Mouse (Mus musculus) heart, postnatal 0 days (tissue): ENCODE measurements around the gene Olfr801. TPM values are rescaled to one million over a fixed set of nuclear protein-coding genes. Genes with fewer than 3 reads are reported as not detected.

ENCODE experiments used
- ATAC-seq: fragments of 200-750 bp; cut with Nextera tagmentation; 2 replicates; pipeline ENCODE4 v1.8.0; 2017; ENCODE audit warnings: low read depth, moderate number of reproducible peaks, moderate library complexity; ENCODE audit not compliant: insufficient read depth
- DNase-seq: peaks from one replicate; pipeline ENCODE4 v3.0.0-alpha.2; 2016; ENCODE audit warnings: low spot score
- H3K27ac ChIP-seq: fragments of 300-500 bp; sonication (generic); 2 replicates; pipeline ENCODE4 v1.5.1; 2014; ENCODE audit warnings: low read depth, mild to moderate bottlenecking
- H3K27me3 ChIP-seq: fragments of 300-500 bp; sonication (generic); 2 replicates; pipeline ENCODE4 v1.6.1; 2014; ENCODE audit warnings: low read length, mixed read lengths; ENCODE audit not compliant: control insufficient read depth, insufficient read depth
- H3K36me3 ChIP-seq: fragments of 300-500 bp; sonication (generic); replicated peaks from 2 replicates; pipeline ENCODE4 v1.6.1; 2014; ENCODE audit warnings: low read length, mixed read lengths; ENCODE audit not compliant: control insufficient read depth, insufficient read depth
- H3K4me1 ChIP-seq: fragments of 300-500 bp; sonication (generic); 2 replicates; pipeline ENCODE4 v1.6.1; 2014; ENCODE audit warnings: antibody characterized with exemption; ENCODE audit not compliant: control insufficient read depth, insufficient read depth
- H3K4me2 ChIP-seq: fragments of 300-500 bp; sonication (generic); 2 replicates; pipeline ENCODE4 v1.6.1; 2014; ENCODE audit warnings: low read depth, mild to moderate bottlenecking, low read length, moderate library complexity
- H3K4me3 ChIP-seq: fragments of 300-500 bp; sonication (generic); 2 replicates; pipeline ENCODE4 v1.5.1; 2014; ENCODE audit warnings: low read depth, low read length
- H3K9ac ChIP-seq: fragments of 300-500 bp; sonication (generic); replicated peaks from 2 replicates; pipeline ENCODE4 v1.6.1; 2014; ENCODE audit warnings: low read depth, low read length, mixed read lengths
- H3K9me3 ChIP-seq: fragments of 300-500 bp; sonication (generic); replicated peaks from 2 replicates; pipeline ENCODE4 v1.6.1; 2016; ENCODE audit warnings: low read length; ENCODE audit not compliant: control insufficient read depth
- CTCF ChIP-seq: IDR thresholded peaks from 2 replicates; pipeline ENCODE4 v1.5.1; 2016; ENCODE audit warnings: antibody characterized with exemption, control low read depth, low read depth
- EP300 ChIP-seq: IDR thresholded peaks from 2 replicates; pipeline ENCODE4 v1.6.1; 2016; ENCODE audit warnings: antibody characterized with exemption, low read depth
- WGBS: fragments of 180-500 bp; shearing (Covaris S2); extraction: QIAGEN DNeasy Blood & Tissue Kit; methylation state at CpG from one replicate; pipeline ENCODE4 v1.1.7; 2014; 5-methylcytosine and 5-hydroxymethylcytosine counted together
- polyA plus RNA-seq: library from polyadenylated mRNA; unstranded; fragments of >200 nt; fragmentation: Nextera tagmentation; extraction: Ambion mirVana; gene quantifications from 2 replicates; pipeline ENCODE4 v1.2.1, GENCODE M21; 2015
- total RNA-seq: library from RNA; depleted of rRNA; stranded (reverse); fragments of >200 nt; gene quantifications from 2 replicates; pipeline ENCODE4 v1.2.3, GENCODE M21; 2014; ENCODE audit warnings: low replicate concordance; rRNA removed

Olfr801 gene
- total and polyA plus RNA-seq, 2 experiments from 2014 or later = not detected

DNA sequence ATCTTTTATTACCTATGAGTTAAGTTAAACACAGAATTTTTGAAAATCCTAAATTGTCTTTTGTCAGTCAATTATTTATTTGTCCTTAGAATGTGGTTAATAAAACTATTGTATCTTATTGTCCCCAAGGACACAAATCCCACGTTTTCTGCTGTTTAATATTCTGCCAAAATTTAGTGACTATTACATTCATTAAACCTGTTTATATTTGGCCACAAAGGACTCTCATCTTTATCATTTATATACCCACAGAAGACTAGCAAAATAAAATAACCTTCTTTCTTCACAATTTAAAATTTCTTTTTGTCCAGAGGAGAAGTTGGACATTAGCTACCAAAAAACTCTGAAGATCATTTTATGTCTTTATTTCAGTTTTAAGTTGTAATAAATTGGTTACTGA lies 36.5 kb downstream of the Olfr801 start, which contains the start of gene Olfr799:
Gene Olfr799, plus strand, starts transcription at position 301 of the 400 bp plus-strand sequence.
- Histone ChIP-seq H3K4me3 (no peak within 1 kb of the TSS), H3K27me3 (no peaks in the 10 kb centered on the region), H3K27ac (no peak within 1 kb of the TSS), H3K36me3 (no peaks in the 10 kb centered on the region), H3K9me3 (no peaks in the 10 kb centered on the region), H3K9ac (no peak within 1 kb of the TSS), H3K4me2 (no peak within 1 kb of the TSS), H3K4me1 (no peaks in the 10 kb centered on the region)
- TF ChIP-seq EP300 = no peak
- no peak for TF ChIP-seq CTCF
- no peak for ATAC-seq
- 17% methylated on average over 1 of the region's 1 CpGs for WGBS
- no peak for DNase-seq

DNA sequence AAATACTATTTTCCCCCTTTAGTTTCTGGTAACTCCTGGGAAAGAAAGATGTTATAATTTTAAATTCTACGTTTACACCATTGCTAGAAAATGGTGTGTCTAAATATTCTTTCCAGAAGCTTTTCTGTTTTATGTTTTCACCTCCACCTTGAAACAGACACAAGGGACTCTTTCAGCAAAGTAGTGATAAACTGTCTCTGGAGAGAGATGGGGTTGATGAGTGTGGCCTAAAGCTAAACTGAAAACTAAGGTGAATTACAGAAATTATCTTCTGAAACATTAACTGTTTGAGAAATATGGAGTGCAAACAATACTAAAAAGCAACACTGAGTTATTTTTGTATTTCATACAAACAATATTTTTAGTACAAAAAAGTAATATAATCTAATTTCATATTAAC lies 45.8 kb downstream of the Olfr801 start, which contains the start of gene Olfr798:
Gene Olfr798, minus strand, starts transcription at position 101 of the 400 bp plus-strand sequence.
- Histone ChIP-seq H3K27me3 (no peaks in the 10 kb centered on the region), H3K27ac (no peak within 1 kb of the TSS), H3K9ac (no peak within 1 kb of the TSS), H3K4me2 (no peak within 1 kb of the TSS), H3K9me3 (no peaks in the 10 kb centered on the region), H3K36me3 (no peaks in the 10 kb centered on the region), H3K4me3 (no peak within 1 kb of the TSS), H3K4me1 (no peaks in the 10 kb centered on the region)
- TF ChIP-seq EP300 = no peak
- TF ChIP-seq CTCF = no peak
- no peak for DNase-seq
- no peak for ATAC-seq
- 72% methylated on average over 1 of the region's 1 CpGs for WGBS

DNA sequence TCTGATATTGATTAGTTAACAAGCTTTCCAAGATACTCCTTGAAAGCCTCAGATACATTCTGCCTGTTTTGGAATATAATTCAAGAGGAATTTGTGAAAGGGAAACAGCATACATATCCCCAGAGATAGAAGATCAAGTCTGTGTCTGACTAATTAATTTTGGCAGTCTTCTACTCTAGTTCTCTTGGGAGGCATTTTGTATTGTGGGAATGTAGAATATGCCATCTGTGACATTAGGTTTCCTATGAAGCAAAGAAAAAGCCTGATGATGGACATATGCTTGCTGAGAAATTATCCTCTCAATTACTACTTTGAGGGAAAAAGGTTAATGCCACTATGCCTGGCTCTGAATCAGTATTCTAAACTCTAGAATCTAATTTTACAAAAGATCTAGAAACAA lies 50.4 kb downstream of the Olfr801 start:
- Histone ChIP-seq H3K9ac (no peak overlapping the region), H3K36me3 (no peaks in the 10 kb centered on the region), H3K4me2 (no peak overlapping the region), H3K27me3 (no peaks in the 10 kb centered on the region), H3K9me3 (no peaks in the 10 kb centered on the region), H3K4me1 (no peaks in the 10 kb centered on the region), H3K27ac (no peak overlapping the region), H3K4me3 (no peak overlapping the region)
- DNase-seq (no peak), ATAC-seq (no peak)
- TF ChIP-seq CTCF (no peak), EP300 (no peak)

DNA sequence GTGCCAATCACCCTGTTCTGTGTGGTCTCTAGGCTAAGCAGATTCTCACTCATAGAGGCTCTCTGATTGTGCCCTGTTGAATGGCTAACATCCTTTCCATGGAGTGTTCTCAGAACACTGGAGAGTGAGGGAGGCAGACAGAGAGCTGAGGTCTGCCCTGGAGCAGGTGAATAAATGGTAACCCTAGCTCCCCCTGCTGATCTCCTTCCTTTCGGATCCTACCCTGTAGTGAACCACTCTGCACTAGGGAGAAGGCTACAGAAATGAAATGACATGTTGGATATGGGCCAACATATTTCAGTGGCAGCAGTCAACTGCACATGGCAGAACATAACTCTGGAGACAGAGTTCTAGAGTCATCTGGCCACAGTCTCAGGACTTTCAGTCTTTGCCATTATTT lies 51.9 kb downstream of the Olfr801 start:
- WGBS = 13% methylated on average over 1 of the region's 1 CpGs
- no peak for TF ChIP-seq EP300
- no peak for TF ChIP-seq CTCF
- no peaks in the 10 kb centered on the region for H3K9me3 ChIP-seq

More for the DNA sequence above, 51.9 kb downstream of the Olfr801 start:
- H3K27ac ChIP-seq = no peak overlapping the region
- H3K4me3 ChIP-seq = no peak overlapping the region
- H3K36me3 ChIP-seq = no peaks in the 10 kb centered on the region
- ATAC-seq (peak; percentile 66), DNase-seq (no peak)
- no peaks in the 10 kb centered on the region for H3K4me1 ChIP-seq
- H3K9ac ChIP-seq = no peak overlapping the region
- no peaks in the 10 kb centered on the region for H3K27me3 ChIP-seq
- H3K4me2 ChIP-seq = no peak overlapping the region

Other genes starting within 250 kb of the Olfr801 start
- not detected in 2 replicates for gene Olfr786, start 246.6 kb downstream of the Olfr801 start, total RNA-seq
- not detected in 2 replicates for gene Olfr786, start 246.6 kb downstream of the Olfr801 start, polyA plus RNA-seq
- not detected in 2 replicates for gene Olfr787, start 212.0 kb downstream of the Olfr801 start, total RNA-seq
- gene Olfr787, start 212.0 kb downstream of the Olfr801 start, polyA plus RNA-seq = not detected in 2 replicates
- not detected in 2 replicates for gene Olfr788, start 202.9 kb downstream of the Olfr801 start, total RNA-seq
- not detected in 2 replicates for gene Olfr788, start 202.9 kb downstream of the Olfr801 start, polyA plus RNA-seq
- not detected in 2 replicates for gene Olfr789, start 189.1 kb downstream of the Olfr801 start, total RNA-seq
- not detected in 2 replicates for gene Olfr789, start 189.1 kb downstream of the Olfr801 start, polyA plus RNA-seq
- gene Olfr790, start 175.4 kb downstream of the Olfr801 start, total RNA-seq = not detected in 2 replicates
- gene Olfr790, start 175.4 kb downstream of the Olfr801 start, polyA plus RNA-seq = not detected in 2 replicates
- not detected in 2 replicates for gene Olfr791, start 152.1 kb downstream of the Olfr801 start, total RNA-seq
- not detected in 2 replicates for gene Olfr791, start 152.1 kb downstream of the Olfr801 start, polyA plus RNA-seq
- not detected in 2 replicates for gene Olfr792, start 134.7 kb downstream of the Olfr801 start, total RNA-seq
- not detected in 2 replicates for gene Olfr792, start 134.7 kb downstream of the Olfr801 start, polyA plus RNA-seq
- gene Olfr794, start 106.2 kb downstream of the Olfr801 start, total RNA-seq = not detected in 2 replicates
- gene Olfr794, start 106.2 kb downstream of the Olfr801 start, polyA plus RNA-seq = not detected in 2 replicates
- gene Olfr796, start 61.3 kb downstream of the Olfr801 start, total RNA-seq = not detected in 2 replicates
- not detected in 2 replicates for gene Olfr796, start 61.3 kb downstream of the Olfr801 start, polyA plus RNA-seq
- not detected in 2 replicates for gene Olfr798, start 45.9 kb downstream of the Olfr801 start, total RNA-seq
- not detected in 2 replicates for gene Olfr798, start 45.9 kb downstream of the Olfr801 start, polyA plus RNA-seq
- gene Olfr799, start 36.4 kb downstream of the Olfr801 start, total RNA-seq = not detected in 2 replicates
- gene Olfr799, start 36.4 kb downstream of the Olfr801 start, polyA plus RNA-seq = not detected in 2 replicates
- not detected in 2 replicates for gene Olfr800, start 16.2 kb downstream of the Olfr801 start, total RNA-seq
- gene Olfr800, start 16.2 kb downstream of the Olfr801 start, polyA plus RNA-seq = not detected in 2 replicates
- gene Olfr802, start 14.3 kb upstream of the Olfr801 start, total RNA-seq = not detected in 2 replicates
- gene Olfr802, start 14.3 kb upstream of the Olfr801 start, polyA plus RNA-seq = not detected in 2 replicates
- not detected in 2 replicates for gene Olfr803, start 20.4 kb upstream of the Olfr801 start, total RNA-seq
- gene Olfr803, start 20.4 kb upstream of the Olfr801 start, polyA plus RNA-seq = not detected in 2 replicates
- not detected in 2 replicates for gene Olfr804, start 29.3 kb upstream of the Olfr801 start, total RNA-seq
- not detected in 2 replicates for gene Olfr804, start 29.3 kb upstream of the Olfr801 start, polyA plus RNA-seq
- not detected in 2 replicates for gene Olfr805, start 55.5 kb upstream of the Olfr801 start, total RNA-seq
- gene Olfr805, start 55.5 kb upstream of the Olfr801 start, polyA plus RNA-seq = not detected in 2 replicates
- gene Olfr806, start 68.1 kb upstream of the Olfr801 start, total RNA-seq = not detected in 2 replicates
- gene Olfr806, start 68.1 kb upstream of the Olfr801 start, polyA plus RNA-seq = not detected in 2 replicates
- gene Olfr807, start 83.9 kb upstream of the Olfr801 start, total RNA-seq = not detected in 2 replicates
- gene Olfr807, start 83.9 kb upstream of the Olfr801 start, polyA plus RNA-seq = not detected in 2 replicates
- not detected in 2 replicates for gene Olfr808, start 91.6 kb upstream of the Olfr801 start, total RNA-seq
- gene Olfr808, start 91.6 kb upstream of the Olfr801 start, polyA plus RNA-seq = not detected in 2 replicates
- gene Olfr809, start 100.8 kb upstream of the Olfr801 start, total RNA-seq = not detected in 2 replicates
- gene Olfr809, start 100.8 kb upstream of the Olfr801 start, polyA plus RNA-seq = not detected in 2 replicates
- gene Olfr810, start 121.1 kb upstream of the Olfr801 start, total RNA-seq = not detected in 2 replicates
- gene Olfr810, start 121.1 kb upstream of the Olfr801 start, polyA plus RNA-seq = not detected in 2 replicates
- gene Olfr811, start 130.5 kb upstream of the Olfr801 start, total RNA-seq = not detected in 2 replicates
- gene Olfr811, start 130.5 kb upstream of the Olfr801 start, polyA plus RNA-seq = not detected in 2 replicates
- gene Olfr812, start 172.2 kb upstream of the Olfr801 start, total RNA-seq = not detected in 2 replicates
- gene Olfr812, start 172.2 kb upstream of the Olfr801 start, polyA plus RNA-seq = not detected in 2 replicates
- not detected in 2 replicates for gene Olfr813, start 181.5 kb upstream of the Olfr801 start, total RNA-seq
- gene Olfr813, start 181.5 kb upstream of the Olfr801 start, polyA plus RNA-seq = not detected in 2 replicates
- not detected in 2 replicates for gene Olfr814, start 206.0 kb upstream of the Olfr801 start, total RNA-seq
- not detected in 2 replicates for gene Olfr814, start 206.0 kb upstream of the Olfr801 start, polyA plus RNA-seq
- not detected in 2 replicates for gene Olfr815, start 232.0 kb upstream of the Olfr801 start, total RNA-seq
- gene Olfr815, start 232.0 kb upstream of the Olfr801 start, polyA plus RNA-seq = not detected in 2 replicates
- gene Olfr816, start 241.7 kb upstream of the Olfr801 start, total RNA-seq = not detected in 2 replicates
- not detected in 2 replicates for gene Olfr816, start 241.7 kb upstream of the Olfr801 start, polyA plus RNA-seq